Mouse (Mus musculus) hindbrain, embryonic 11.5 days (tissue): Measurements from ENCODE around the gene Gpr132. TPM values are rescaled to one million over a fixed set of nuclear protein-coding genes. Genes with fewer than 3 reads are reported as not detected.
A peak's percentile ranks its signal among the peaks of the same experiment; 100 is the strongest.
"Not testable (repeated sequence)": the region's sequence is repeated elsewhere in the genome, so short reads cannot be mapped to it uniquely, and the experiment has no call there.

Source experiments
- ATAC-seq: fragments of 200-750 bp; cut with Nextera tagmentation; 2 replicates; pipeline ENCODE4 v1.8.0; 2017; ENCODE audit warnings: mild to moderate bottlenecking, moderate TSS enrichment, moderate library complexity; ENCODE audit not compliant: low FRiP score
- DNase-seq: peaks from one replicate; pipeline ENCODE4 v3.0.0-alpha.2; 2015; ENCODE audit warnings: low spot score
- H3K27ac ChIP-seq: fragments of 300-500 bp; sonication (generic); 2 replicates; pipeline ENCODE4 v1.5.1; 2014; ENCODE audit warnings: mild to moderate bottlenecking, low read depth, low read length
- H3K27me3 ChIP-seq: fragments of 300-500 bp; sonication (generic); 2 replicates; pipeline ENCODE4 v1.6.1; 2014; ENCODE audit warnings: mild to moderate bottlenecking, low read length, moderate library complexity, mixed read lengths; ENCODE audit not compliant: control insufficient read depth, insufficient read depth
- H3K36me3 ChIP-seq: fragments of 300-500 bp; sonication (generic); 2 replicates; pipeline ENCODE4 v1.6.1; 2014; ENCODE audit warnings: mild to moderate bottlenecking, low read length, moderate library complexity, mixed read lengths; ENCODE audit not compliant: control insufficient read depth, insufficient read depth
- H3K4me1 ChIP-seq: fragments of 300-500 bp; sonication (generic); replicated peaks from 2 replicates; pipeline ENCODE4 v1.6.1; 2014; ENCODE audit warnings: low read length, mixed read lengths; ENCODE audit not compliant: control insufficient read depth, insufficient read depth
- H3K4me2 ChIP-seq: fragments of 300-500 bp; sonication (generic); replicated peaks from 2 replicates; pipeline ENCODE4 v1.6.1; 2014; ENCODE audit warnings: mild to moderate bottlenecking, low read depth, low read length
- H3K4me3 ChIP-seq: fragments of 300-500 bp; sonication (generic); 2 replicates; pipeline ENCODE4 v1.5.1; 2014; ENCODE audit warnings: low read depth, low read length
- H3K9ac ChIP-seq: fragments of 300-500 bp; sonication (generic); 2 replicates; pipeline ENCODE4 v1.6.1; 2014; ENCODE audit warnings: low read depth, low read length
- H3K9me3 ChIP-seq: fragments of 300-500 bp; sonication (generic); 2 replicates; pipeline ENCODE4 v1.6.1; 2016; ENCODE audit warnings: low read length; ENCODE audit not compliant: control insufficient read depth
- WGBS: fragments of 180-500 bp; shearing (Covaris S2); extraction: QIAGEN DNeasy Blood & Tissue Kit; methylation state at CpG from one replicate; pipeline ENCODE4 v1.1.7; 2014; 5-methylcytosine and 5-hydroxymethylcytosine counted together
- polyA plus RNA-seq: library from polyadenylated mRNA; unstranded; fragments of >200 nt; fragmentation: Nextera tagmentation; extraction: Ambion mirVana; gene quantifications from 2 replicates; pipeline ENCODE4 v1.2.1, GENCODE M21; 2014

The Gpr132 gene
- polyA plus RNA-seq, 1 experiment from 2014 or later: not detected

DNA sequence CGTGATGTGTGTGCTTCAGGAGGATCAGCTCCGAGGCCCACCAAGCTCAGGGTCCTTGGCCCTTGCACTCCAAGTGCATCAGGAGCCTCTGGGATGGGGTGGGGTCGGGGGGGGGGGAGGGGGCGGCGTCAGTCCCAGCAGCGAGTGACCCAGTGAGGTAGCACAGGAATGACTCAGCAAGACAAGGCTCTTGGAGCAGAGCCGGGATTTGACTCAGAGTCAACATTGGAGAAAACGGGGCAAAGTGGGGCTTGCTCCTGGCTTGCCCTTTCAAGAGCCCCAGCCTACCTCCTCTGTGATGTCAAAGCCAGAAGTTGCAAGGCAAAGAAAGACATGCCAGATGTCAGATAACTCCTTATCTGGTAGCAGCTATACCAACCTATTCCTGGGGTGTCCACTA lies 16.9 kb downstream of the Gpr132 start:
- no peaks in the 10 kb centered on the region for H3K9me3 ChIP-seq
- H3K4me3 ChIP-seq: no peak overlapping the region
- no peak overlapping the region for H3K4me2 ChIP-seq
- WGBS: 53% methylated on average over 8 of the region's 8 CpGs
- no peaks in the 10 kb centered on the region for H3K36me3 ChIP-seq
- no peak overlapping the region for H3K27ac ChIP-seq
- DNase-seq: no peak
- no peaks in the 10 kb centered on the region for H3K4me1 ChIP-seq
- ATAC-seq: no peak
- H3K27me3 ChIP-seq: no peaks in the 10 kb centered on the region
- H3K9ac ChIP-seq: no peak overlapping the region

GRCm38 (mm10) chr12:112850344-112850743 lies 17.7 kb downstream of the Gpr132 start:
- Histone ChIP-seq H3K27ac (no peak overlapping the region), H3K36me3 (no peaks in the 10 kb centered on the region), H3K4me3 (no peak overlapping the region), H3K4me1 (no peaks in the 10 kb centered on the region), H3K9ac (no peak overlapping the region), H3K27me3 (no peaks in the 10 kb centered on the region), H3K4me2 (no peak overlapping the region), H3K9me3 (no peaks in the 10 kb centered on the region)
- 88% methylated on average over 9 of the region's 9 CpGs for WGBS
- ATAC-seq: no peak
- no peak for DNase-seq

GRCm38 (mm10) chr12:112849235-112850022 lies 18.6 kb downstream of the Gpr132 start:
- no peak overlapping the region for H3K9ac ChIP-seq
- no peaks in the 10 kb centered on the region for H3K9me3 ChIP-seq
- no peak overlapping the region for H3K4me2 ChIP-seq
- ATAC-seq: no peak
- no peaks in the 10 kb centered on the region for H3K36me3 ChIP-seq
- no peak overlapping the region for H3K27ac ChIP-seq
- H3K27me3 ChIP-seq: no peaks in the 10 kb centered on the region
- no peaks in the 10 kb centered on the region for H3K4me1 ChIP-seq
- H3K4me3 ChIP-seq: no peak overlapping the region
- WGBS: 83% methylated on average over 11 of the region's 11 CpGs
- no peak for DNase-seq

DNA sequence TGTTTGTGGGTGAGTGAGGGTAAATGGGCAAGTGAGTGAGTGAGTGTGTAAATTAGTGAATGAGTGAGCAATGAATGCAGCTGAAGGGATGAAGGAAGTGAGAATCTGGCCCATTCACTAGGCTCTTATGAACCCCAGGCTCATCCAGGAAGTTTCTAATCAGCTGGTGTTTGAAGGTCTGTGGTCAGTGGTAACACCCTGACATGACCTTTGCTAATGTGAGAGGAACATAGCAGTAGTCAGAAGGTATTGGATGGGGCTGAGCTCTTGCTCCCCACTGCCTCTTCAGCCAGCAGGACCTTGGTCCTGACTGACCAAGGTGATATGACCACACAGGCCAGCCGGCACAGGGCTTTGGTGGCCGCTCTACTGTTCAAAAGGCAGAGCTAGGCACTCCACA lies 20.1 kb downstream of the Gpr132 start:
- H3K27me3 ChIP-seq: no peaks in the 10 kb centered on the region
- no peaks in the 10 kb centered on the region for H3K4me1 ChIP-seq
- no peak overlapping the region for H3K27ac ChIP-seq
- ATAC-seq: no peak
- no peak for DNase-seq
- WGBS: 95% methylated on average over 2 of the region's 2 CpGs
- no peak overlapping the region for H3K4me3 ChIP-seq
- H3K9ac ChIP-seq: no peak overlapping the region
- no peaks in the 10 kb centered on the region for H3K9me3 ChIP-seq
- H3K4me2 ChIP-seq: no peak overlapping the region
- no peaks in the 10 kb centered on the region for H3K36me3 ChIP-seq

- 18% methylated on average over 3 of the region's 3 CpGs for WGBS
- Histone ChIP-seq H3K27me3 (no peaks in the 10 kb centered on the region), H3K36me3 (no peaks in the 10 kb centered on the region), H3K4me3 (no peak overlapping the region), H3K9me3 (no peaks in the 10 kb centered on the region), H3K9ac (no peak overlapping the region), H3K27ac (no peak overlapping the region), H3K4me2 (no peak overlapping the region), H3K4me1 (no peaks in the 10 kb centered on the region)
- DNase-seq (peak; percentile 88), ATAC-seq (peak; percentile 63; the same call in 1 of the 2 replicates)
These were observed 24.2 kb downstream of the Gpr132 start for GRCm38 (mm10) chr12:112843803-112844202.

DNA sequence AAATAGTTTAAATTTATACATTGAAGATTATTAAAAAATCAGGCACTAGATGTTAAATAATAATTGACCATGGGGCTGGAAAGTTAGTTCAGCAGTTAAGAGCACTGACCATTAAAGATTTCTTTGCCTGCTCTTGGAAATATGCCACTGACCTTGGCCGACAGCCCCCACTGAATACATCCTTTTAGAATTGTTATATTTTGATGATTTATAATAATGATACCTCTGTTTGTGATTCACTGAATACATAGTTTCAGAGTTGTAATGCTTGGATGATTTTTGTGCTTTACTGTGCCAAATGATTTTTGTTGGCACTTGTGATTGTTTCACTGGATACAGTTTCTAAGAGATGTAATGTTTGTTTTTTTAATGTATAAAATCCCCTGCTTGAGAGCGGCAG lies 25.9 kb downstream of the Gpr132 start:
- H3K4me3 ChIP-seq, H3K4me2 ChIP-seq, H3K36me3 ChIP-seq, H3K9ac ChIP-seq, H3K27me3 ChIP-seq, H3K4me1 ChIP-seq, H3K9me3 ChIP-seq, ATAC-seq, H3K27ac ChIP-seq, DNase-seq: not testable (repeated sequence)
- 83% methylated on average over 2 of the region's 2 CpGs for WGBS

- H3K36me3 ChIP-seq, H3K9me3 ChIP-seq, H3K4me1 ChIP-seq, H3K4me3 ChIP-seq, ATAC-seq, H3K9ac ChIP-seq, H3K27ac ChIP-seq, H3K27me3 ChIP-seq, H3K4me2 ChIP-seq, DNase-seq: not testable (repeated sequence)
- WGBS: 51% methylated on average over 4 of the region's 4 CpGs
These were observed 26.6 kb downstream of the Gpr132 start for GRCm38 (mm10) chr12:112841338-112841892.

DNA sequence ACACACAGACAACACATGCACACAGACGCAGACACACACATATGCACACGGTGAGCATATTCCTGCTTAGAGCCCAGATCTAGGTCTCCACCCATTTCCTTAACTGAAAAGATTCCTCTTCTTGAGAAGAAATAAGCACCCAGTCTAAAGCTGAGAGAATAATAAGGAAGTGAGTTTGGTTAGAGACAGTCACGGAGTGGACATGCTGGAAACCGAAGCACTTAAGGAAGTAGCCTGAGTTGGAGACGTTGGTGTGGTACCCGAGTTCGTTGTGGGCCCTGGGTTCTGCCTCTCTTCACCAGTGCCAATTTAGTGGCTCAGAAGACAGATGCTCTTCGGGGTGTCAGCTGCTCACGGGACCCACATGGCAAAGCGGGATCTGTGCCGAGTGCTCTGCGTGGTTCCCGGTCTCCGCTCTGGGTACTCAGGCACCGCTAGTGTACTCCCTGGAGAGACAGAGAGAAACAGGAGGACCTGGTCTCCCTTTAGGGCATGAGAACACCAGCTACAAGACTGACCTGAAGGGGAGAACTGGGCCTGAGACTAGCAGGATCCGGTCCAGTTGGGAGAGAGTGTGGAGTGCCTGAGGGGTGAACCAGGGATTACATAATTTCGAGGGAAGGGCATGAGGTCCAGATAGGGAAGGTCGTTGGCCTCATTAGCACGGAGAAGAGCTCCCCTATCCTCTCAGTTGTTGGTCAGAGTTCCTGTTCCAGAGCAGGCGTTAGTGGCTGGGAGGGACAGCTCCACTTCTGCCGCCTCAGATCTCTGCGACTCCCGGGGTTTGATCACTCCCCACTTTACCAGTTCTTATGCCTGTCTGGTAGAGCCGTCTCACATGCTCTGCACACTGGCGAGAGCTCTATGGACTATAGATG lies 27.6 kb downstream of the Gpr132 start:
- Histone ChIP-seq H3K9ac (no peak overlapping the region), H3K4me2 (no peak overlapping the region), H3K9me3 (no peaks in the 10 kb centered on the region), H3K27me3 (no peaks in the 10 kb centered on the region), H3K4me1 (no peaks in the 10 kb centered on the region), H3K4me3 (no peak overlapping the region), H3K36me3 (no peaks in the 10 kb centered on the region), H3K27ac (no peak overlapping the region)
- ATAC-seq: no peak
- no peak for DNase-seq
- 79% methylated on average over 25 of the region's 25 CpGs for WGBS
